Mouse (Mus musculus) CD8-positive naive resting alpha-beta T cell, adult 2 months (primary cell): ENCODE results near the gene Rsph3a.
A peak's percentile ranks its signal among the peaks of the same experiment; 100 is the strongest.
"Not testable (repeated sequence)": the region's sequence is repeated elsewhere in the genome, so short reads cannot be mapped to it uniquely, and the experiment has no call there.

Experiments used
- DNase-seq, 2 experiments: peaks; one replicate each; pipeline ENCODE4 v3.0.0; 2022; ENCODE audit warnings: low read depth in 2 of 2, low spot score in 2 of 2

Rsph3a gene

DNA sequence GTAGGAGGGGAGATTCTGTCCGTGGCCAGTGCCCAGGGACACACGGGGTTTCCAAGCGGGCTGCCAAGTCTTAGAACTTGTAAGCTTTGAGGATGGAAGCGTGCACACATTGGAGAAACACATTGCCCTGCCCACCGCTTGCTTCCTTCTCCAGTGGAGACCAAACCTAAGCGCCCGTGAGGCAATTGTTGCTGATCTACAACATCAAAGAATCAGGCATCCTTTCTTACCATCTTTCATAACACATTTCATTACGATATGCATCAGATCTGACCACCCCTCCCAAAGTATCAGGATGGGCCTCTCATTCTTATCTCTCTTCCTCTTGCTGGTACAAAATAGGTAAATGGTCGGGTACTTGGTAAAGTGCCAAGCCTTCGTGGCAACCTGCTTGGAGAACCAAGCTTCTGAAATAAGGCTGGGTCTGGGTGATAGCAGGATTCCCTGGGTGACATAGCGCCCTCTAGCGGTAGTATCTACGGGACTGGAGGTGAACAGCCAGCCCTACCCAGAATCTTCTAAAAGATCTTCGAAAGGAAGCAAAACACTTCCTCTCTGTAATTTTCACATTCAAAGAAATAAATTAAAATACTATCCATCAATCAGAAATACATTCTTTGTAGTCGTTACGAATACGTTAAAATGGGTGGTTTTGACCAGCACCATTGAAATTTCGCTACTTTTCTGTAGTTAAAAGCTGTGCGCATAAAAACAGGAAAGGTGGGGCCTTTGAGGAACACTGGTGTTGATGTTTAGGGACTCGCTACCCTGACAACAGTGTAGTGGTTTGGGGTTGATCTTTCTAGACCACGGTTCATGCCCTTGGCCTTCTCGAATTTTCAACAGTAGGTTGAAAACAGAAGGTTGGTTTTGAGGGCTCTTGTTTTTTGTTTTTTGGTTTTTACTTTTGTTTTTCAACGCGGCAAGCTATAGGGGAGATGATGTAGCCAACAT is 17.6 kb upstream of the Rsph3a start:
- DNase-seq, result peak; percentile 94 to 96

DNA sequence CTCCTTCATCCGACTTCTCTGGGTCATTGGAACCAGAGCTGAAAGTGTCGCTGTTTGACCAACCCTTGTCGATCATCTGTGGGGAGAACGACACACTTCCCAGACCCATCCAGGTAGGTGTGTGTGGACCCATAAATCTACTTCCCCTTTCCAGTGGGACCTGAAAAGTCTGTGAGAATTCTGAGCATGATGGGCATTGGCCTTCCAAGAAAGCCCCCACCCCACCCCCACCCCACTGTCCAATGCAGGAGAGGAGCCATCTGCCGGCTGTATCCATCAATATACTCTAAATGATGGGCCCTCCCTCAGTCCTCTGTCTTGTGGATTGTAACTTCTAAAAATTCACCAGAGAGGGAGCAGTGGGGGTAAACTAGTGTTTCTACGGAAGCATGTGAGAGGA is 16.8 kb upstream of the Rsph3a start:
- no peak for DNase-seq

DNA sequence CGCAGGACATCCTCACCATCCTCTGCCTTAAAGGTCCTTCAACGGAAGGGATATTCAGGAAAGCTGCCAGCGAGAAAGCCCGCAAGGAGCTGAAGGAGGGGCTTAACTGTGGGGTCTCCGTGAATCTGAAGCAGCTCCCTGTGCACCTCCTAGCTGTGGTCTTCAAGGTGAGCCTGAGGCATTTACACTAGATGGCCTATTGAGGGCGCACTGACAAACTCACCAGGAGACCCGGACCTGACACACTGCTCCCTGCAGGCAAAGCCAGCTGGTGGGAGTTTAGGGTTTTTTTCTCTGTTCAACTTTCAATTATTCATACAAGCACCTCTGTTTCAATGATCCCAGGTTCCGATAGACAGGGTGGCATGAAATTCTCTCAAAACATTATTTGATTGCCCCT is 16.1 kb upstream of the Rsph3a start:
- DNase-seq, result no peak

DNA sequence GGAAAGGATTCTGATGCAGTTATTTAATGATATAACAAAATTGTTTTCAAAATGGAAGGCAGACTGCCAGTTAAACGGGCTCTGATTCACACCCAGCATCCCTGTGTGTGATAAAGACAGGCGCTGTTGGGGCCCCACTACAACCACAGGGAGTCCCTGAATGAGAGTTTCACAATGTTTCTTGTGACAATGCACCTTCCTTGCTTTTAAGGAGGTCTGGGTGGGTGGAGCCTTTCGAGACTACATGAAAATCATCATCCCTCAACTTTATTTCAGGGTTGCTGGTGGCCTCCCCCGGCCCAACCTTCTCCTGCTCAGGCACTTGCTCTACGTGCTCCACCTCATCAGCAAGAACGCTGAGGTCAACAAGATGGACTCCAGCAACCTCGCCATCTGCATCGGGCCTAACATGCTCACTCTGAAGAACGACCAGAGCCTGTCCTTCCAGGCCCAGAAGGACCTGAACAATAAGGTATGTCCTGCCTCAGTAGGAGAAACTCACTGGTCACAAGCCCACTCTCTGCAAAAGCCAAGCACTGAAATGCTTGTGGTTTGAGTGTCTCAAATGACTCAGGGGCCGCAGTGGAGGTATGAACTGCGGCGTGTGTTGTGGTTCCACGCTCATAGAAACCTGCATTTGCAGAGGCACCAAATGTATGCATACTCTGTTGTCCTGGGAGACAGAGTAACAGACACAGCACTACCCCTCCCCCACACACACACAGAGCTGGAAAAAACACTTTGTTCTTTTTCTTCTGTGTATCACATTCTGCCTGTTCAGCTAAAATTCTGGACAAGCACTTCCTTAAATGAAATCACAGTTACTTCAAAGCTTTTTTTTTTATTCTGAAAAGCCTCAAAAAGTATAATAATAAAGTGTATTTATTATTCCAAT is 14.1 kb upstream of the Rsph3a start:
- no peak for DNase-seq

DNA sequence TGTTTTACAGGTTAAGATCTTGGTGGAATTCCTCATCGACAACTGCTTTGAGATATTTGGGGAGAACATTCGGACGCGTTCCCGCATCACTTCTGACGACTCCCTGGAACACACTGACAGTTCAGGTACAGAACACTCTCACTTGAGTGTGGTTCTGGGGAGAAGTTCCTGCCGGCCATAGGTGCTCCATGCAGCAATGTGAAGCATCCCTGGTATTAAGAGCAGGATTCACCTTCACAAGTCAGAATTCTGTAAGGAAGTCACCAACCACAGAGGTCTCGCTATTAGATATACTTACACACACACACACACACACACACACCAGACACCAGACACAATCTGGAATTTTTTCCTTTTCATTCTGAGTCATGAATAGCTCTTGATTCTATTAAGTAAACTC is 13.3 kb upstream of the Rsph3a start:
- DNase-seq, result not testable (repeated sequence)

DNA sequence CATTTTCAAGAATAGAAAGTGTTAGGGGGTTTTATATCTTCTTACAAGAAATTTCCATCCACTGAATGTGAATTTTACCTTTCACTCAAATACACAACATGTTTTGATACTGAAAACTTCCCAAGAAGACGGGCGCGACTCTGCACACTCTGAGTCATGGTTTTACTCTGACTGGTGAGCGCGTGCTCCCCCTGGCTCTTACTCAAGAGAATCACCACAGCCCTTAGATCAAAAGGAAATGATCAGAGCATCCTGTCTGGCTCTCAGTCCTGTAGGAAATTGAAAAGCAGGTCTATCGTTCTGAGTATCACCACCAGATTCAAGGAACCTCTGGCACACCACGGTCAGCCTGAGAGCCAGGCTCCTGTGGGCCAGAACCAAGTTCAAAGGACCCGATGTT is 5.8 kb upstream of the Rsph3a start:
- DNase-seq, result peak; percentile 47 to 62

DNA sequence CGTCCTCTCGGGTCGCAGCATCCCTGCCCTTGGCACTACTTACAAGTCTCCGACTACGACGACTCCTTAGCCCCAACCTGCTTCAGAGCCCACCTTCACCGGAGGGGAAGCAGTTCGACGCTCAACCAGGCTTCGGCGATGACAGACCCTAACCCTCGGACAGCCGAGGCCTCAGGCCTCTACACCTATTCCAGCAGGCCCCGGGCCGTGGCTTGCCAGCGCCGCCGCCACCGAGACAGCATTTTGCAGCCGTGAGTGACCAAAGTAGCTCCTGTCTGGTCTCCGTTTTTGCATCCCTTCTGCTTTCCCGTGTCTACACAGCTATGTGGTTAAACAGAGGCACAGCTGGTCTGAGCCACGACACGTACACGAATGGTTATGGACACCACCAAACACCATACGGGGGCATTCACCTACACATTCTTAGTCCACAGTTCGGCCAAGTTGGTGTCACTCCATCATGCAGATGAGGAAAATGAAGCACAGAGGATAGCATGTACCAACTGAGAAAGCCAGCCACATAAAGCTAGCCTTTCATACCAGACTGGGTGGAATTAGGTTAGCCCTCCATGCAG is 726 bp downstream of the Rsph3a start:
- DNase-seq, result not testable (repeated sequence)

DNA sequence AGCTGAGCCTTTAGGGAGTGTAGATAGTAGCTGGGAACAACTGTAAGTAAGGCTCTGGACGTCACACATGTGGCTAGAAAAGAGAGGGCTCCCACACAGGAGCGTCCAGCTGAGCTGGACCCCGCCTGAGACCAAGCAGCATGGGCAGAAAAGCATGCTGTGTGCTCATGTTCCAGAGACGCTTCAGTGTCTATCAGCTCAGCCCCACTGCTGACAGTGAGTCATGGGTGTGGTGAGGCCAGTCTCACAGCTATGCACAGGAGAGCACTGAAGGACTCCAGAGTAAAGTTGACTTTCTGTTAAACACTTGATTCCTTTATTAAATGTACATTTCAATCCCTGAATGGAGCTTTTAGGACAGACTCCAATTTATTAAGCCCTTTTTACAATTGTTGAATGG is 5.9 kb downstream of the Rsph3a start:
- not testable (repeated sequence) for DNase-seq

DNA sequence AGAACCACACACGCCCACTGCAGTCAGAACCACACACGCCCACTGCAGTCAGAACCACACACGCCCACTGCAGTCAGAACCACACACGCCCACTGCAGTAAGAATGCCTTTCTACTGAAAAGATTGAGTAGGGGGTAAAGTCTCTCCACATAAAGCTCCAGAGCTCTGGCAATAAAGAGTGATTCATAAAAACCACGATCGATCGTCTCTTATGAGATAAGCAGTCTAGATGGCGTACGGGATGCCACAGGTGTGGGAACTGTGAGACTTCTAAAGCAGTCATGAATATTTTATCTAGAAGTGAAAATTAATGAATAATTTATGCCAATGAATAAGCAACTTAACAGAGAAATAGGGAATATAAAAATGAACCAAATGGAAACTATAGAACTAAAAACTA is 11.8 kb downstream of the Rsph3a start:
- DNase-seq, result not testable (repeated sequence)

DNA sequence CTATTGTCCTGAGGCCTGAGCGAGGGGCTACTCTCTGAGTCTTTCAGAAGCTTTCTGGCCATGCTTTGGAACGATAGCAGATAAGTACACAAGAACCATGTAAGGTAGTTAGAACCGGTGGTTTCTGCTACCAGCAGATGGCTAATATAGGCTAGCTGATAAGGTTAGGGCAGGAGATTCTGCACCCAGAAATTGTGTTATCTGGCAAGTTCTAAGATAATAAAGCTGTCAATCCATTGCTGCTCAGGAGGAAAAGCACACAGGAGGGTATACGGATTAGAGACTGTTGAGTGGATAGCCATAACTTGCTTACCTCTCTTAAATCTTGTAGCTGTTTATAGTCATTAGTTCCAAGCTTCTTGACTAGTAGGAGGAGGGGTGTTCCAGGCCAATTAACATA is 17.9 kb downstream of the Rsph3a start:
- DNase-seq, result not testable (repeated sequence)

DNA sequence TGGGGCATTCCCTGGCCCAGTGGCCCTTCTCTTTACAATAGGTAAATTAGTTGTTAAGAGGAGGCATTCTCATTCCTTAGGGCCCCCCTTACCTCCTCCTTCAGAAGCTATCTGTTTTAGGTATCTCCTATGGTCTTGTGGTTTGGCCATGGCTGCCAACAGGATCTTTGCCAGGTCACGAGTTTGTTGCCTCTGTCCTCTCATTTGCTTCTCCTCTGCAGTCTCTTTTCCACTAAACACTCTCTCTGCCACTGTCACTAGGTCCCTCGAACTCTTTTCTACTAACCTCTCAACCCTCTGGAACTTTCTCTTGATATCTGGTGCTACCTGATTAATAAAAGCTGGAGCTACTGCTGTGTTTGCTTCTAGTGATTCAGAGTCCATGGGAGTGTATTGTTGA is 19.0 kb downstream of the Rsph3a start:
- DNase-seq, result not testable (repeated sequence)

DNA sequence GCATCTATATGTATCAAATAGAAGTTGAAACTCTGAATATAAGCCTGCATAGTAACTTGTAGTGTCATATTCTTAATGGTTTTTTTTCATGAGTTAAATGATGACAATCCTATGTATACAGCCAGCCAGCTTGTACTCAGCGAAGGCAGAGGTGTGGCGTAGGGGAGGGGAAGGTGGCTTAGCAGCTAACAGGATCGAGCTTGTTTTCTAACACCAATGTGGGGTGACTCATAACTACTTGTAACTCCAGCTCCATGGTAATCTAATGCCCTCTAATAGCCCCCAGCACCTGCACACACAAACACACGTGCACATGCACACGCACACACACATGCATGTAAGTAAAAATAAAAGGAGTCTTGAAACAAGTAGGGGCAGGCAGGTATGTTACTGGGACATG is 23.1 kb downstream of the Rsph3a start:
- DNase-seq, result not testable (repeated sequence)

DNA sequence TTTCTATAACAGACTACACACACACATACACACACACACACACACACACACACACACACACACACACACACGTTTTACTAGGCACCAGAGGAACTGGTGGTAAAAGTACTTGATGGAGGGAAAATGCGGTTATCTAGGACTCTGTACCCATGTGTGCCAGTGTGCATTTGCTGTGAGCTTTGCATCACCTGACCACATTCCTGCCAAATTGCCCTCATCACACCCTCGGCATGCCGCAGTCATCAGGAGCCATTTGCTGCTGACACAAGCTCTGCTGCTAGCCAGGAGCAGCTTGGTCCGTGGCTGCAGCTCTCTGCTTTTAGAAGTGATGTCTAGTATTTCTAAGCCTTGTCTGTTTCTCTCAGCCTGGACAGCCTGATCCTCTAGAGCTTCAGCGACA is 24.4 kb downstream of the Rsph3a start:
- not testable (repeated sequence) for DNase-seq

DNA sequence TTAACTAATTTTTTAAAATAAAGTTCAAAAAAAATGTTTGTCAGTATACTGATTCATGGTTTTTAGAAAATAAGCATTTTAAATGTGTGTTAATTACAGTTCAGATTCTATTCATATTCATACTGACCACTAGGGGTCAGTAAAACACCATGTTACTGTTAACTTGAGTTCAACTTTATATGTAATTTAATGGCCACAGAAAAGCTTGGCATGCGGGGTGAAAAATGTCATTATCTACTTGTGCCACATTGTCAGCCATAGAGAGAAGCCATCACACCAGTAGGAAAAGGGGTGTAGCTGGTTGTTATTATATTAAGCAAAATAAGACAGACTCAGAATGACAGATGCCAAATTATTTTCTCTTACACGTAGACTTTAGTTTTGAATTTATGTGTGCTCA is 38.1 kb downstream of the Rsph3a start:
- not testable (repeated sequence) for DNase-seq

DNA sequence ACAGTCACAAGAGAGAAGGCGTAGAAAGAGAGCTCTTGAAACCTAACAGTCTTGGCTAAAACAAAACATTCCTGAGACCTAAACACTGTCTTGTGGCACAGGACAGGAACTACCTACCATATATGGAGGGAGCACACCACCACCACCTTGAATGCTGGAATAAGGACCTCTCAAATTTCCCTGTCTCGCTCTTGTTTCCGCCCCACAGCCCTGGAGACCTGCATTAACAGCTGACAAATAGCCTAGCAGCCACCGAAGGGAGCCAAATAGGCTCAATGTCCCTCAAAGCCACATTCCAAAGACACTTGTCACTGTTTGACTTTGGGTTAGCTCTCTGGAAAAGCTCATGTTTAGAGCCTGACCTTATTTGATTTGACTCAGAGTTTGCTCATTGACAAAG is 40.2 kb downstream of the Rsph3a start:
- DNase-seq, result not testable (repeated sequence)

DNA sequence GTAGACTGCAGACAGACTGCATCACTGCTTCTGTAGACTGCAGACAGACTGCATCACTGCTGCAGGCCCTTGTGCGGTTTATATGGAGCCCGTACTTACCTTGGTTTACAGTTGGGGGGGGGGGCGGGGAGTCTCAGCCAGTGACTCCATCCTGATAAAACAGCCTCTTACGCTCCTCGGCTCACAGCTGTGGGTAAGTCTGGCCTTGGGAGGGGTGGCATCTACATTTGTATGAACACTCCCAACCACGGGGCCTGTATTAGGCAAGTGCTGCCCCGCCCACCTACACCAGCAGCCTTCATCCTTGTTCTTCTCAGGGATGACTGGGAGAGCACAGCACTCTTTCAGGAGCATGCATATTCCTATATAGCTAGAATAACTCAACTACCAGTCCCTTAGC is 41.6 kb downstream of the Rsph3a start:
- DNase-seq, result not testable (repeated sequence)

DNA sequence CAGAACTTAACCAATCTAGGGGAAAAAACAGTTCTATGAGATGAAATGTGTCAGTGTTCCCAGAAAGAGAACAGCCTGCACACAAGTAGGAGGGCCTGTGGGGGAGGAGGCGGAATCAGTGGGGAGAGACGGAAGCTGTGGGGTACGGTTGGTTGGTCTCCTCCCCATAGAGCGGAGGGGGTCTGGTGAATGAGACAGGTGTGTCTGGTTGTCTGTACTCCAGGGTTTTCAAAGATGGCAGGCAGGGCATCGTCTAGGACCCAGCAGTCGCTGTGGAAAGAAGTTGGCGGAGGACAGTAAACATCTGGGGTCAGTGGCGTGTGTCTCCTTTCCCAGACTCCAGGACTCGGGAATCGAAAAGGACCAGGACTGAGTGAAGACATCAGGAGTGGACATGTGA is 57.8 kb downstream of the Rsph3a start:
- DNase-seq, result not testable (repeated sequence)

DNA sequence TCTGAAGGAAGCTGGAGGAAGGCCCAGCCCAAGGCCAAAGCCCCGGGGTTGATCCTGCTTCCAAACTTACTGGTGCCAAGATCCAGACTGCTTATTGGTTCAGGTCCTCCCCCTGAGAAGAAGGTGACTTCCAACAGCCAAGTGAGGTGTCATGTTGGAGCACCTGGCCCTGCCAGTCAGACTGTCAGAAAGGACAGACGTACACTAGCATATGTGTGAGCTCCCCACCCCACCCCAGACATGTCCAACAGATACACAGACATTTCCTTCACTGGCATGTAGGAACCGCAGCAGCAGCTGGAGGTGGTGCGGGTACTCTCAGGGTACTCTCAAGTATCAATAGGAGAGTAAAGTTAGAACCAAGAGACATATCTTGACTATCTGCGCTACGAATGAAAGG is 61.4 kb downstream of the Rsph3a start:
- not testable (repeated sequence) for DNase-seq

DNA sequence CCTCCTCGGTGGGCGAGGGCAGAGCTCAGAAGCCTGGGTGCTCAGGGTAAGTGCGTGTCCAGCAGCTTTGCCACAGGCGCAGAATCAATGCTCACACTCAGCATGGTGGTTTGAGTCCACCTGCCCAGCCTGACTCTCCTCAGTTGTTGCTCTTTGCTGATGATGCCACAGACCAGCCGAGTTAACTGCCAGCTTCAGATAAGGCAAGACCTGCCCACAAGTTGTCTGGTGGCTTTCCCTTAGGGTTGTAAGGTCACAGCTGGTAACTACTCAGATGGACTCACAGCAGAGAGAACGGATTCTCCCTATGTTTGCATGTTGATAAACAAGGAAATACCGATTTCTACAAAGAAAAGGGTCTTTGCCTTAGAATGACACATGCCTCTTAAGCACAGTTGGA is 64.2 kb downstream of the Rsph3a start:
- DNase-seq, result not testable (repeated sequence)

DNA sequence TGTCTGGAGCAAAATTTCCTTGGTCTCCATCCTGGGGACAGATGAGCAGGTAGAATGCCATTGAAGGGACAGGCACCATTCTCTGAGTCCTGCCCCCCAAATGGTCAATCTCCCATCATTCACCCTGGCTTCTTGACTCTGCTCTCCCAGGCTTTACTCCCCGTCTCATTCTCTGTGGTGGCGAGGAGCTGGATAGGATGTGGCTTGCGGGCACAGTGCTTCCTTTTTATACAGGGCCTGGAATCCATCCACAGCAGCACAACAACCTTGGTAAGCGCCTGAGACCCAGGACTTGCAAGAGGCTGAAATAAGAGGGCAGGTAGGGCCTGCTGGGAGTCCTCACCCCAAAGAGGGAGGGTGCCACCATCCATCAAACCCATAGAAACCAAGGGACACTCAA is 68.6 kb downstream of the Rsph3a start:
- not testable (repeated sequence) for DNase-seq

DNA sequence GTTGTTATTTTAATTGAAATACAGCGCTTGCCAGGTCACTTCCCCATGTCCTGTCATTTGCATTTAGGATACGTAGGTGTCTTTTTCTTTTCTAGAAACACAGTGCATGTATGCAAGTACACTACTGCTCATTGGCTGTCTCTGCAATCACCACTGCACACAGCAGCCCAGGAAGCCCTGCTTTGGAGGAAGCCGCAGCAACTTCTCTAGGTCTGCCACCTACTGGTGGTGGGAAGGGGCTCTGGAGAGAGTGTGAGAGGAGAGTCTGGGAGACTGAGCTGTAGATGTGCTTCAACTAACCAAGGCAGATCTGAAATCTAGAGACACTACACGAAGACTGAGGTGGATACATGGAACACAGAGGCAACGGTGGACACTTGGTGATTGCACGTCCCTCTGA is 77.3 kb downstream of the Rsph3a start:
- not testable (repeated sequence) for DNase-seq
